Mouse (Mus musculus) midbrain, embryonic 16.5 days (tissue): ENCODE measurements around the gene Tcp11l2. TPM values are rescaled to one million over a fixed set of nuclear protein-coding genes. Genes with fewer than 3 reads are reported as not detected.

Experiments used
- polyA plus RNA-seq: library from polyadenylated mRNA; unstranded; fragments of >200 nt; fragmentation: Nextera tagmentation; extraction: Ambion mirVana; gene quantifications from 2 replicates; pipeline ENCODE4 v1.2.1, GENCODE M21; 2015

Tcp11l2 gene
- polyA plus RNA-seq, 1 experiment from 2014 or later: 22.7 TPM

Other genes with a start within 250 kb of the Tcp11l2 start
- 5.5 and 5.6 TPM in 2 replicates for gene Nuak1, start 136.0 kb upstream of the Tcp11l2 start, polyA plus RNA-seq
- 45.9 and 52.3 TPM in 2 replicates for gene Ckap4, start 42.6 kb upstream of the Tcp11l2 start, polyA plus RNA-seq
- gene Polr3b, start 45.7 kb downstream of the Tcp11l2 start, polyA plus RNA-seq: 13.9 and 14.7 TPM in 2 replicates
- gene Rfx4, start 179.4 kb downstream of the Tcp11l2 start, polyA plus RNA-seq: 12.6 and 13.9 TPM in 2 replicates